Mouse (Mus musculus) ES-Bruce4 (cell line): ENCODE measurements around the gene Ncoa4. TPM values are rescaled to one million over a fixed set of nuclear protein-coding genes. Genes with fewer than 3 reads are reported as not detected.

ENCODE experiments used
- H3K27ac ChIP-seq: 2 replicates; pipeline ENCODE4 v1.5.1; 2012; ENCODE audit warnings: low read length, inconsistent platforms; ENCODE audit not compliant: insufficient read depth
- H3K27me3 ChIP-seq: 2 replicates; pipeline ENCODE4 v1.6.1; 2012; ENCODE audit warnings: mild to moderate bottlenecking, low read length, inconsistent platforms; ENCODE audit not compliant: control insufficient read depth, poor library complexity, insufficient read depth, severe bottlenecking
- H3K36me3 ChIP-seq: 2 replicates; pipeline ENCODE4 v1.6.1; 2012; ENCODE audit warnings: inconsistent platforms, mild to moderate bottlenecking, low read length, moderate library complexity; ENCODE audit not compliant: control insufficient read depth, poor library complexity, insufficient read depth, severe bottlenecking
- H3K4me1 ChIP-seq: one replicate; pipeline ENCODE4 v1.8.1; 2011; ENCODE audit warnings: low read length; ENCODE audit not compliant: control insufficient read depth, insufficient read depth
- H3K4me3 ChIP-seq: 2 replicates; pipeline ENCODE4 v1.5.1; 2011; ENCODE audit warnings: low read depth, mild to moderate bottlenecking, low read length
- H3K9ac ChIP-seq: 2 replicates; pipeline ENCODE4 v1.6.1; 2012; ENCODE audit warnings: low read depth, mild to moderate bottlenecking, inconsistent platforms; ENCODE audit not compliant: poor library complexity, severe bottlenecking
- H3K9me3 ChIP-seq: replicated peaks from 2 replicates; pipeline ENCODE4 v1.6.1; 2012; ENCODE audit warnings: mild to moderate bottlenecking, low read length, inconsistent platforms; ENCODE audit not compliant: control insufficient read depth, poor library complexity, insufficient read depth, severe bottlenecking
- CTCF ChIP-seq: IDR thresholded peaks from one replicate; pipeline ENCODE4 v1.8.1; 2011; ENCODE audit warnings: low read depth, low read length
- EP300 ChIP-seq: IDR thresholded peaks from 2 replicates; pipeline ENCODE4 v1.6.1; 2011; ENCODE audit warnings: low read depth, low read length; ENCODE audit not compliant: insufficient read depth
- POLR2A ChIP-seq: IDR thresholded peaks from one replicate; pipeline ENCODE4 v1.8.1; 2011; ENCODE audit warnings: low read length; ENCODE audit not compliant: insufficient read depth
- polyA plus RNA-seq: library from polyadenylated mRNA; stranded (reverse); fragments of >200 nt; gene quantifications from 2 replicates; pipeline ENCODE4 v1.2.4, GENCODE M21; 2011; ENCODE audit warnings: low read depth; ENCODE audit not compliant: missing spikeins, insufficient read depth, insufficient read length

The Ncoa4 gene
- polyA plus RNA-seq, 1 experiment = 125 TPM

- Histone ChIP-seq H3K4me1 (no peaks in the 10 kb centered on the region), H3K9me3 (no peaks in the 10 kb centered on the region), H3K4me3 (no peak overlapping the region), H3K27me3 (no peaks in the 10 kb centered on the region), H3K9ac (no peak overlapping the region), H3K36me3 (no peaks in the 10 kb centered on the region), H3K27ac (no peak overlapping the region)
- TF ChIP-seq CTCF = no peak
- no peak for TF ChIP-seq EP300
- TF ChIP-seq POLR2A = no peak
Observed at GRCm38 (mm10) chr14:32144734-32145133, 14.9 kb upstream of the Ncoa4 start.

DNA sequence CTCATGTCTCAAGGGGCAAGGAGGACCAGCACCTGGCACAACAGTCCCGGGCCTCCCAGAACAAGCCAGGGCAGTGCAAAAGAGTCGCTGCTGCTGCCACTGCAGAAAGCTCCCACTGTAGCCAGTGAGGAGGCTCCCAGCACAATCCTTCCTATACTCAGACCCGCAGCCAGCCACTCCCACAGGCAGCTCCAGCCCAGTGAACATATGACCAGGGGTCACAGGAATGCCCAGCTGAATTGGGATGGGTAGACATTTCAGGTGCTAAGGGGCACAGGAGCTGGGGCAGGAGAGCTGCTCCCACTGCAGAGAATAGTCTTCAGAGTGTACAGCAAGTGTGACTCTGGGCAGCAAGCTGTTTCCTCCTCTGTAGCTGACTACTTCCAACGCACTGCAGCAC is 14.3 kb upstream of the Ncoa4 start:
- Histone ChIP-seq H3K9ac (no peak overlapping the region), H3K27ac (no peak overlapping the region), H3K9me3 (no peaks in the 10 kb centered on the region), H3K36me3 (no peaks in the 10 kb centered on the region), H3K27me3 (no peaks in the 10 kb centered on the region), H3K4me1 (no peaks in the 10 kb centered on the region), H3K4me3 (no peak overlapping the region)
- TF ChIP-seq CTCF = no peak
- no peak for TF ChIP-seq EP300
- no peak for TF ChIP-seq POLR2A

GRCm38 (mm10) chr14:32145809-32146511 is 13.7 kb upstream of the Ncoa4 start:
- Histone ChIP-seq H3K9ac (no peak overlapping the region), H3K27me3 (no peaks in the 10 kb centered on the region), H3K4me3 (no peak overlapping the region), H3K9me3 (no peaks in the 10 kb centered on the region), H3K4me1 (no peaks in the 10 kb centered on the region), H3K36me3 (no peaks in the 10 kb centered on the region), H3K27ac (no peak overlapping the region)
- TF ChIP-seq POLR2A = no peak
- TF ChIP-seq CTCF = no peak
- TF ChIP-seq EP300 = no peak

DNA sequence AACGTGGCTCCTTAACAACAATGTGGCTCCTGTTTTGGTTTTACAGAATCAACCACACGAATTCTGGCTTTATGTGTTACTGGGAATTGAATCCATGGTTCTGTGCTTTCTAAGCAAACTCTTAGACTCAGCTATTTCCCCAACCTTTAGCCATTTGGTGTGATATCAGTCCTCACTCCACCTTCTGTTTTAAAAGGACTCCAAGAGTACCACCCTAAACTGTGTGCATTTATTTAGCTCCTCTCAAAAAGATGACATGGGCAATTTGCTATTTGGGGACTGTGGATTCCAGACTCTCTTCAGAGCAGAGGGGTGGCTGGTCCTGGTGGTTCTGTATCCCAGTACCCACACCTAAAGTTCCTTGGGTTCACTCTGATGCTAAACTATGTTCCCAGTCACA is 13.1 kb upstream of the Ncoa4 start:
- no peak for TF ChIP-seq POLR2A
- Histone ChIP-seq H3K9me3 (no peaks in the 10 kb centered on the region), H3K36me3 (no peaks in the 10 kb centered on the region), H3K4me3 (no peak overlapping the region), H3K27me3 (no peaks in the 10 kb centered on the region), H3K9ac (no peak overlapping the region), H3K4me1 (no peaks in the 10 kb centered on the region), H3K27ac (no peak overlapping the region)

DNA sequence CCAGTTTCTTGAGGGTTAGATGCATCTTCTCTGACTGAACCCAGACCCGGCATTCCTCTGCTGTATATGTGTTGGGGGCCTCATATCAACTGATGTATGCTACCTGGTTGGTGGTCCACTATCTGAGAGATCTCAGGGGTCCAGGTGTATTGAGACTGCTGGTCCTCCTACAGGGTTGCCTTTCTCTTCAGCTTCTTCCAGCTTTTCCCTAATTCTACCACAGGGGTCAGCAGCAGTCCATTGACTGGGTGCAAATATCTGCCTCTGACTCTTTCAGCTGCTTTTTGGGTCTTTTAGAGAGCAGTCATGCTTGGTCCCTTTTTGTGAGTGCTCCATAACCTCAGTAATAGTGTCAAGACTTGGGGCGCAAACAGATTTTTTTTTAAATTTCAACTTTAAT is 8.8 kb upstream of the Ncoa4 start:
- Histone ChIP-seq H3K36me3 (no peaks in the 10 kb centered on the region), H3K9ac (no peak overlapping the region), H3K27ac (no peak overlapping the region), H3K4me3 (no peak overlapping the region), H3K27me3 (no peaks in the 10 kb centered on the region), H3K4me1 (peaks cover 2% of the 10 kb centered on the region), H3K9me3 (no peaks in the 10 kb centered on the region)
- TF ChIP-seq POLR2A (no peak), EP300 (no peak), CTCF (no peak)

DNA sequence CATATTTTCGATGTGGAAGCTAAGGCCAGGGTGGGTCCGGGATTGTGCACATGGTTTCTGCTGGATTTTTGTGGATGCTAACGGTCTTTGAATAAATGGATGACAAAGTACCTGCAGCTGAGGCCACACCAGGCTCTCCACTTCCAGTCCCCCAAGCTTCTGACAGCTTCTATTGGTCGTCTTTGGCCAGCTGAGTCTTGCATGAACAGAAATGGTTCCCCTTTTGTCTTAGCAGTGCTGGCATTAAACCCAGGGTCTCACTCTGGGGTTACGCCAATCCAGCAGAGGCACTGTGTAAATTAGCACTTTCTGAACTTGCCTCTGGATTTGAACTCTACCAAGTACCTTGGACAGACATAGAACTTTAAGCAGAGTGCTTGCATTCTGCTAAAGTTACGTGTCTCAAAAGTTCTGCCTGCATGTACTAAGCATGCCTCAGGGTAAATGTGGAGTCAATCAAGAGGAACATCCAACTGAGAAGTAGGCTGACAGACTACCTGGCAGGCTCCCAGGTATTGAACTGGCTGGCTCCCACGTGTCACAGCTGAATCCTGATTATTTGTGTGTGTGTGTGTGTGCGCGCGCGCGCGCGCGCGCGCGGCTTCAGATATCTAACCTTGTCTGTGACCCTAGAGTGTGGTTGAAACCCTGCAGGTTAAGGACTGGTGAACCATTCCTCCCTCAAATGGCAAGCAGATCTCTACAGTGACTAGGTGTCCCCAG is 7.3 kb upstream of the Ncoa4 start:
- Histone ChIP-seq H3K9ac (no peak overlapping the region), H3K27me3 (no peaks in the 10 kb centered on the region), H3K27ac (no peak overlapping the region), H3K4me3 (no peak overlapping the region), H3K36me3 (no peaks in the 10 kb centered on the region), H3K4me1 (peaks cover 2% of the 10 kb centered on the region), H3K9me3 (no peaks in the 10 kb centered on the region)
- no peak for TF ChIP-seq POLR2A
- no peak for TF ChIP-seq CTCF
- no peak for TF ChIP-seq EP300
